Mouse (Mus musculus): ENCODE measurements around the gene St5.

St5 gene

GRCm38 (mm10) chr7:109524763-109525162, 178.6 kb downstream of the St5 start:
- no peak for DNase-seq

DNA sequence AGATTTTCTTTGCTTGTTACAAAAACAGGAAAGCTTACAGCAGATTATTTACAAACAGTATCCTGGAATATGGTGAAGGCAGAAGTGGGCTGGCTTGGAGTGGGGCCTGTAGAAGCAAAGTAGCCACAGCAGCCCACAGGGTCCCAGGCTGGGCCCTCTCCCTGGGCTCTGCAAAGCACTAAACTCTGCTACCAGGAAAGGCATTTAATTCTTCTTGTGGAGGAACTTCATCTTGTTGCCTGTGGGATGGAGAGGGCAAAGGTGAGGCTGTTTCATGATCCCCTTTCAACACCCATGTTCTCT, 179.0 kb downstream of the St5 start:
- DNase-seq = no peak

- no peak for DNase-seq
These were observed 179.5 kb downstream of the St5 start for GRCm38 (mm10) chr7:109523741-109524441.

- DNase-seq = no peak
These were observed 180.1 kb downstream of the St5 start for GRCm38 (mm10) chr7:109523304-109523703.

GRCm38 (mm10) chr7:109522084-109522483, 181.3 kb downstream of the St5 start:
- no peak for DNase-seq

DNA sequence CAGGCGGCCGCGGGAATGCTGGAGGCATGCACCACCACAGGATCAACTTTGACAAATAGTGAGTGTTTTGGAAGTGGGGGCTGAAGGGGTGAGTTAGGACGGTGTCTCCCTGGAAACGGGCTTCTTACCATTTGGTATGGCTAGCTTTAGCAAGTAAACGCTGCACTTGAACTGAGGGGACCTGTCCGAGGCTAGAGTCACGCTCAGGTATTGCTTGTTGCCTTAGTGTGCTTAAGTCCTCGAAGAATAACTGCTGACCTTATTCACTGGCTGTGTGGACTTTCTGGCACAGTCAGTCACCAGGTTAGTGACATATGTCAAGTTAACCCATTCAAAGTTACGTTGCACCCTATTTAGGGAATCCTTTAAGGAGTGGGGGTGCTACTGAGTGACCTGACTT, 183.5 kb downstream of the St5 start:
- no peak for DNase-seq

- peak; percentile 100 for DNase-seq
These were observed 184.3 kb downstream of the St5 start, which contains the start of gene Rpl27a for GRCm38 (mm10) chr7:109518838-109519696. Gene Rpl27a (plus strand): TSS chr7:109519147.

GRCm38 (mm10) chr7:109518036-109518681, 185.2 kb downstream of the St5 start:
- peak; percentile 22 for DNase-seq

- DNase-seq = no peak
These were observed 186.9 kb downstream of the St5 start for GRCm38 (mm10) chr7:109516500-109516899.

DNA sequence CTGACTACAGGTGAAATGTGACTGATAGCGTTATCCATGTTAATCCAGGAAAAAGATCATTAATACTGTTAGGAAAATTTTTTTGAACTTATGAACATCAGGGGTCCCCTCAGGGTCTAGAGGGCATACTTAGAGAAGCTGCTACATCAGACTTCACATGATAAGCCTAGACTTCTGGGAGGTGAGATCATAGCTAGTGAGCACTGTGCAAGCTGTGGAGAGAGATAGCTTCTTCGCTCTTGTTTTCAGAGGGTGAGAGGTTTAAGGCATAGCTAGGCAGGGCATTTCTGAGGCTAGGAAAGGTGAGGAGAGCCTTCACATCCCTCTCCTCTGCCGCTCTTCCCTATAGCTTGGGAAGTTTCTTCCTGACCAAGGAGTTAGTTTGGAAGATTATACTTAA, 191.6 kb downstream of the St5 start:
- no peak for DNase-seq

DNA sequence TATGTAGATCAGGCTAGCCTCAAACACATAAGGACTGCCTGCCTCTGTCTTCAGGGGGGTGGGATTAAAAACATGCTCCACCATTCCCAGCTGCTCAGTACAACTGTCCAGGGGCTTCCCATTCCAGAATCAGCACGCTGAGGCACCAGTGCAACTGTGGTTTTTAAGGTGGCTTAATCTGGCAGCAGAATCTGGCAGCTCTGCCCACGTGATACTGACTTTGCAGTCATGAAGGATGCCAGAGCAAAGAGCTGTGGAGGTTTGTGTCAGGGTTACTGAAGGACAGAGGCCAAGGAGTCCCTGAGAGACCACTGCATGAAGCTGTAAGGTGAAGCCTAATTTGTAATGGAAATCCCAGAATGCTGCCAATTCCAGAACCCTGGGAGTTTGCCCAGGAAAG, 192.6 kb downstream of the St5 start:
- DNase-seq = no peak

GRCm38 (mm10) chr7:109508034-109508433, 195.4 kb downstream of the St5 start, which contains the start of gene Trim66:
Gene Trim66 (minus strand): TSS chr7:109508134.
- DNase-seq = no peak

- DNase-seq = no peak
These were observed 195.8 kb downstream of the St5 start for GRCm38 (mm10) chr7:109507572-109507971.

DNA sequence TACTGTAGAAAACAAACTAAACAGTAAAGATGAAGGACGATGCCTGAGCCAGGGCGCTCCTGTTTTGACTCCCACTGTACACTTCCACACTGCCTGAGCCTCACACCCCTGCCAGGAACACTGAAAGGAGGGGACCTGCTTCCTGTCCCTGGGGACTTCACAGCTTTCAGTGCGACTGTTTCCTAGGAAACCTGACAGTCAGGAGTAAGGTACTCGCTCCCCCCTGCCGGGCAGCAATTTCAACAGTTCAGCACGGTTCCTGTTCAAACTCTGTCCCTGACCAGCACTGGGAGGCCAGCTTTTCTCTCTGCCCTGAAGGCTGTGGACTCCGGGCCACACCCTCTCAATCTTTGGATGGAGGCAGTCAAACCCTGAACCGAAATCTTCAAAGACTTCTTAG, 196.3 kb downstream of the St5 start:
- no peak for DNase-seq

GRCm38 (mm10) chr7:109497507-109497906, 205.9 kb downstream of the St5 start:
- DNase-seq = no peak

- no peak for DNase-seq
These were observed 209.8 kb downstream of the St5 start for GRCm38 (mm10) chr7:109493319-109494316.

DNA sequence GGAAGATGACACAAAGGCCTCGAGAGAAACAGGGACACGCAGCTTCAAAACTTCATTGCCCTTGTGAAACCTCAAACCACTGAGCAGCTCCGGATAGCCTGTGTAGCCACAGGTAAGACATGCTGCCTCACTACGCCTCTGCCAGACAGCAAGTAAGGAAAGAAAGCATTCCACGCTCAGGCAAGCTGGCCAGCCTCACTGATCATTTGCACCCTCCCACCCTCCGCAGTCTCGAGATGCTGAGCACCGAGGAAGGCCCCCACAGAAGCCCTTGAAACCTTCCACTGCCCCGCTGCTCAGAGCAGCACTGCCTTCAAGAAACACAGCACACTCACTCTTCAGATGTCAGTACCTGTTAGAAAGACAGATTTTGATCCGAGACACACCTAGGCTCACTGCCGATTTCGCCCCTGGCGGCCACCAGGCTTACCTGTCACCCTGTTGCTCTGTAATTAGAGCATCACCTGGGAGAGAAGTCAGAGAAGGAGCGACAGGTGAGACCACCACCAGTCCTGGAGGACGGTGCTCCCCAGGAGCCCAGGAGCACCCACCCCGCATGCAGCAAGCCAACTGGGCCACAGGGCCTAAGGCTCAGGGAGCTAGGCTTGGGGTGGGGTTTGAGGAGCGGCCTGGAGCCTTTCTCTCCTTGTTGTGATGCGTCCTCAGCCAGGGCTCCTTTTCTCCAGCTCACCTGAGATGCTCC, 210.6 kb downstream of the St5 start:
- DNase-seq = no peak

DNA sequence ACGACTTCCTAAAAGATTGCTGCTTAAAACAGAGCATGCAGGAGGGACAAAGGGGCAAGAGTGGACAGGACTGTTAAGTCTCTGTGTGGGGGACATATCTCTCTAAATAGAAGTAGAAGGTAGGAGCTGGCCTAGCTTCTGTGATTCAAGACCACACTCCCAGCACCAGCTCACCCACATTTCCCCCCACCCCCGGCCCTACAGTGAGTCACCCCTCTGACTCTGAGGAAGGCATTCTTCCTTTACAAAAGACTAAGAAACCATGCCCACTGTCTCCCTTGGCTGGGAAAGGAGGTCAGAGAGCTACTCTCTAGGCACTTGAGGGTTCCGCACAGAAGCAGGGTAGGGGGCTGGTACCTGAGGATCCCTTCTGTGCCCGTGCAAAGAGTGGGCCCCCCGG, 219.2 kb downstream of the St5 start:
- no peak for DNase-seq

DNA sequence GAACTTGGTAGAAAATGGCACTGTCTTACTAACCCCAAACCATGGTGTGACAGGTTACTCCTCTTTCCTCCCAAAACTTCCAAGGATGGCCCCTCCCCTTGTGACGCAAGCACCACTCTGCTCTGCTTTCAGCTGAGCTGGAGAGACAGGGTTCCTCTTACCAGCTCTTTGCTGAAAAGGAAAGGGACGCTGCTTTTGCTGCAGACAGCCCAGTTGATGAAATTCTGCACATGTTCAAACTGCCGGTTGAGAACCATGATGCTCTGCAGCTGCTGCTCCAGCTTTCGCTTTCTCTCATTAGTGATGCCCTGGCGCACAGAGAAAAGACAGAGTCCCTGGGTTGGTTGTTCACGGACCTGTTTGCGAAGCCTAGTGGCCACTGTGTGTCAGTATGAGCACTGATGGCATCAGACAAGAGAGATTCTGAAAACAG, 222.6 kb downstream of the St5 start:
- peak; percentile 29 for DNase-seq

GRCm38 (mm10) chr7:109477926-109478325, 225.5 kb downstream of the St5 start:
- no peak for DNase-seq
